Mouse (Mus musculus) kidney, adult 18-20 months (tissue): ENCODE measurements around the gene Atp6v0d1.

Experiments
- DNase-seq: peaks from one replicate; pipeline ENCODE4 v3.0.0; 2021

Gene Atp6v0d1

GRCm38 (mm10) chr8:105536546-105536945, 29.3 kb downstream of the Atp6v0d1 start:
- DNase-seq, result no peak

GRCm38 (mm10) chr8:105533892-105534329, 31.9 kb downstream of the Atp6v0d1 start:
- DNase-seq, result peak; percentile 79

DNA sequence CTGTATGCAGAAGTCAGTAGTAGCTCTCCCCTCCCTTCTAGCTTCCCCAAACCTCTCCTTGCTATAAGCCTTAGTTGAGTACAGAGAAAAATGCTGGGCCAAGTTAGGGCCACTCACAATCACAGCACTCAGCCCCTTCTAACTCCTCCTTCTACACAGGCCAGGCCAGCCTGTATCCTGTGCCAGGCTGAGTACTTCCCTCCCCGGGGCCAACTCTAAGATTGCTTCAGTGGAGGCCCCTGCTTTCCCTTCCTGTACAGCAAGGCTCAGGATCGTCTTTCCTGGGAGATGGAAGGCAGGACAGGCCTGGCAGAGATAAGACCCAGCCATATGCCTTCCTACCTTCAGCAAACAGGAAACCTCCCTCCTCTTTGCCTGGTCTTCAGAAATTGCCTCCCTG, 32.4 kb downstream of the Atp6v0d1 start:
- no peak for DNase-seq

- DNase-seq, result no peak
These were observed 34.1 kb downstream of the Atp6v0d1 start for GRCm38 (mm10) chr8:105531774-105532173.

GRCm38 (mm10) chr8:105529271-105529670, 36.6 kb downstream of the Atp6v0d1 start:
- no peak for DNase-seq

GRCm38 (mm10) chr8:105528206-105528605, 37.6 kb downstream of the Atp6v0d1 start:
- no peak for DNase-seq

GRCm38 (mm10) chr8:105527110-105527509, 38.7 kb downstream of the Atp6v0d1 start:
- peak; percentile 72 for DNase-seq

DNA sequence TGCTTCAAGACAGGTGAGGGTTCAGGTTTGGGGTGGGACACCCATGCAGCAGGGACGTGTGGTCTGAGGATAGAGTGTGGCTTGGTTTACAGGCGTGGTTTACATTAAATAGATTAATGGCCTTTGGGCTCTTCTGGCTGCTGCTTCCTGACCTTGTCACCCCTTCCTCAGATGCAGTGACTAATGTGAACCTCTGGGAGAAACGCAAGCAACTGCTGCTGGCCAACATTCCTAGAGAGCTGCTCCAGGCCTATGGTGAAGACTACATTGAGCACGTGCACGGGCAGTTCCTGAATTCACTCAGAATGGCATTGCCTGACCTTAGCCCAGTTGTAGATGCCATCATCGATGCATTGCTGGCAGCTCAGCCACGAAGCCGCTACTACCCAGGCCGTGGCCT, 43.0 kb downstream of the Atp6v0d1 start:
- no peak for DNase-seq

- no peak for DNase-seq
These were observed 43.7 kb downstream of the Atp6v0d1 start for GRCm38 (mm10) chr8:105521995-105522769.

GRCm38 (mm10) chr8:105521061-105521460, 44.8 kb downstream of the Atp6v0d1 start:
- DNase-seq, result no peak

DNA sequence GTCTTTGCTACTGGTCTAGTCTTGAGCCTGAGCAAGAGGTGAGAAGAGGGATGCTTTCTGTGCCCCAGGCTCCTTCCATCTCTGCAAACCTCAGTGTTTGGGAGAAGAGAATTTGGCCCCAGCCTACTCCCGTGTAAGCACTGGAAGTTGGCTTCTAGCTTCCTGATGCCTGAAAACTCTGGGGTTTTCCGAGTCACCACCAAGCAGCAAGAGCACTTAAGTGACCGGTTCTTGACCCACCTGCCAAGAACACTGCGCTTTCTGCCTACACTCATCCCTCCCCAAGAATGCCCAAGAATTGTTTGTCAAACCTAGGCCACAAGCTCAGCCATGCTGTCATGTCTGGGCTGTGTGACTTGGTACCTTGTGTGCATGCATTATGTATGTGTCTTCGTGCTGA, 45.3 kb downstream of the Atp6v0d1 start:
- DNase-seq, result no peak

- DNase-seq, result no peak
These were observed 46.3 kb downstream of the Atp6v0d1 start for GRCm38 (mm10) chr8:105519591-105519990.

DNA sequence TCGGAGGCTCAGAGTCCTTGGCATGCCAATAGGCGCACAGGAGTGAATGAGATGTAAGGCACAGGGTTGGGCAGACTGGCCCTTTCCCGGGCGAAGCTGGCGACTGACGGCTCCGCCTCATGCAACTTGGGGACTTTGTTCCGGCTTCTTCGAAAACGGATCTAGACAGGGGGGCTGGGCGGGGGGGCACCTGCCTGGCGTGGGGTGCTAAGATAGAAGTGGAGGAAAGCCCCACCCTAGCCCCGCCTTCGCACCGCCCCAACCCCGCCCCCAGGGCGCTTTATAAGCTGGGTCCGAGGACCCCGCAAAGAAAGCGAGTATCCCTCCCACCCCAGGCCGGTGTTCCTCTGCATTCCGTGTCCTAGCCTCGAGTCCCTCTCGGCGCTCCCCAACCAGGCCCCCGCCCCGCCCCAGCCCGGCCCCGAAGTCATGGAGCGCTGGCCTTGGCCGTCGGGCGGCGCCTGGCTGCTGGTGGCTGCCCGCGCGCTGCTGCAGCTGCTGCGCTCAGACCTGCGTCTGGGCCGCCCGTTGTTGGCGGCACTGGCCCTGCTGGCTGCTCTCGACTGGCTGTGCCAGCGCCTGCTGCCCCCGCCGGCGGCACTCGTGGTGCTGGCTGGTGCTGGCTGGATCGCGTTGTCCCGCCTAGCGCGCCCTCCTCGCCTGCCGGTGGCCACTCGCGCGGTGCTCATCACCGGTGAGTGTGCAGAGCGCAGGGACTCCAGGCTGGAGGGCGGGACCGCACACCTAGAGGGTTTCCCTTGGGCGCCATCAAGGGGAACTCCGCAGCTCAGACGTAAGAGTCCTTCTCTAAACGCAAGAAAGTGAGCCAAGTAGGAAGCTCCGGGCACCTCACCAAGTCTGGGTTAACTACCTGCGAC, 47.2 kb downstream of the Atp6v0d1 start, which contains the start of gene Hsd11b2:
TSS of gene Hsd11b2 (plus strand) at position 320 of the 878 bp plus-strand sequence.
- peak; percentile 68 for DNase-seq

DNA sequence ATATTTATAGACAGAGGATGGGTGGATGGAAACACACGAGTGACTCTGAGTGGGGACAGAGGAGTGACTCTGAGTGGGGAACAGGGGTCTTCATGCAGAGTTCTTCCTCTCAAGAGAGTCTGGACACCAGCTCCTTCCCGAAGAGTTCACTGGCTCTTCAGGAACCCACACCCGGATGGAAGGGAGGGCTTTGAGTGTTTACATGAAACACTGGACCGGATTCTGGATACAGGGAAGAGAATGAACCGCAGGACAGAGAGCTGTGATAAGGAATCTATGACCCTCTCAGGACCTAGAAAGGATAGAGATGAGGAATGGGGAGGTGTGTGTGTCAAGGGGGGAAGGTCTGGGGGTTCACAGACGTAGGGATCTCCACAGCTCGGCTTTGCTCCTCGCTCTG, 48.5 kb downstream of the Atp6v0d1 start:
- DNase-seq, result no peak

DNA sequence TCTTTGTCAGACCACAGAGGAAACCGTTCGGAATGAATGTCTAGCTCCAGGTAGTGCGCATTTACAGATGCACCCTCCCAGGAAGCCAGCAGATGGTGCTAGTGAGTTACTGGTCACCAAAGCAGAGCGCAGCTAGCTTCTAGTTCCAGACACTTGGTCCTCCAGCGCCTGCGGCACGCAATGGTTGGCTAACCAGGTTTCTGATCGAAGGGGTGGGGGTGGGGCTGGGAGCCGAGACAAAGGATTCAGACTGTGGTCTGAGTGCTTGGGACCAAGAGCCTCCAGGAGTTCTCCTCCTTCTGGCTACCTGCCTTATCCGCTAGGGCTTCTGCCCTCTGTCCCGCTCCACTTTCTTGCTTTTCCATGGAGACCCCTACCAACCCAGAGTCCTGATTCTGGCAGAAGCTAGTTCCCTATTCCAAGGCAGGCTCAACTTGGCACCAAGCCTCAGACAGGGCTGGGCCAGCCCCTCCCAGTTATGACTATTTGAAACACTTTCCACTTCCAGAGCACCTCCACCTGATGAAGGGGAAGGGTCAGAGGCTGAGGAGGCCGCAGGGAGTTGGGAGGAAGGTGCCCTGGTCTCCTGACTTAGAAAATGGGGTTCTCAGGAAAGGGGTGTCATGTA, 49.7 kb downstream of the Atp6v0d1 start:
- DNase-seq, result peak; percentile 83

GRCm38 (mm10) chr8:105514656-105515055, 51.2 kb downstream of the Atp6v0d1 start:
- DNase-seq, result no peak

DNA sequence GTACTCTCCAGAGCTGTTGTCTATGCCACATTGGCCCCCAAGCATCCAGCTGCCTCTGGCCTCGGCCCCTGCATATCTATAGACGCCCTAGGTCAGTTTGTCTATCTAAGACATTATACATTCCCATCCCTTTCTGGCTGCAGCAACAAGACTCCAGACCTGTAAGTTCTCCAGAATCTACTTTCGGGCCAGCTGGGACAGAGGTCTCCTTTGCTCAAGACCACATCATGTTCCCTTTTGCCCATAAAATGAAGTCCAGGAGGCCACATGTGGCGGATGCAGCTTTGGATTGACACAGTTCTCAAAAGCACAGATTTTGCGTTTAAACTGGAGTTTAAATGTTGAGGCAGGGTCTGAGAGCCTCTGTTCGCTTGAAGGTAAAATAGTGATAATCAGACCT, 51.7 kb downstream of the Atp6v0d1 start:
- no peak for DNase-seq

DNA sequence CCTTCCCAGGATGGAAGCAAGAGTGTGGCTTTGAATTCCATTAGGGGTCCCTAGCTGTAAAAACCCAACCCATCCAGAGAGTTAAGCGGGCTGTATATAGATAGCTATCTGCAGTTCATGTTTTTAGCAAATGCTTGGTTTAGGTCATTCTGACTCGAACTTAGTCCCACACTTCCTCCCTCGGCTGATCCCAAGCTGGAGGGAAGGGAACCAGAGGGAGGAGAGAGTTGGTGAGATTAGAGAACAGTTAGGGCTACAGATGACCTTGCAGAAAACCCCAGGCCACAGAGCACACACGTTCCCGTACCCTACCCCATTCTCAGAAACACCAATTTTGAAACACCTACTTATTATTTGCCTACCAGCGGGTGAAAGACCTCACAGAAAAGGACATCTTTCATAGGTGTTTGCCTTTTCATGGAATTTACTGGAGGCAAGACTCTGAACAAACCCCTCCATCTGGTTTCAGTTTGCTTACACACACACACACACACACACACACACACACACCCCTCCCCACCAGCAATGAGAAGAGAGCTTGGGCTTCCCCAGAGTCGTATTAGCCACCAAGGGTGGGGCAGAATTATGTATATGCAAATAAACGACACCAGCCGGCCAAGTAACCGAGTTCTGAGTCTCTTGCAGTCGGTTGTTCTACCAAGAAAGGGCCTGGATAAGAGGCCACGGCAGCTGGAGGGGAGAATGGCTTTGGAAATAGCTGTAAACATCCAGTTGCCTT, 55.7 kb downstream of the Atp6v0d1 start:
- DNase-seq, result no peak

- DNase-seq, result no peak
These were observed 57.1 kb downstream of the Atp6v0d1 start for GRCm38 (mm10) chr8:105508758-105509157.

DNA sequence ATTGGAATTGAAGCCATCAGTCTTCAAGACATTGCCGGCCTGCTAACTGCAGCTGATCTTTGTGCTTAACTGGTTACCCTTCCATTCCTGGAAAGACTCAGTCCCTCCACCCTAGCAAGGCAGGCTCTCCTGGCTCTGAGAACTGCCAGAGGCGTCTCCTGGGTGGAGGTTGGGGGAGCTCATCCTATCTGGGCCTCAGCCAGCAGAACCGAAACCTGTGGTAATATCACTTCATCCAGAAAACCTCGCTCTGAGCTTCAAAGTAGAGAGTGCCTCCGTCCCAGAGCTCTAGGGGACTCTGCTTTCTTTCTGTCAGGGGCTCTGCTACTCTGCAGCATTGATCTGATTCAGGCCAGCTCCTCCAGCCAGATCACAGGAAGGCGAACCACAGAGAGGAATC, 58.9 kb downstream of the Atp6v0d1 start:
- no peak for DNase-seq

GRCm38 (mm10) chr8:105504617-105505016, 61.2 kb downstream of the Atp6v0d1 start:
- no peak for DNase-seq

GRCm38 (mm10) chr8:105499787-105500186, 66.1 kb downstream of the Atp6v0d1 start:
- no peak for DNase-seq
